Mouse (Mus musculus): ENCODE measurements at regions not wholly inside any gene's neighbourhood (a gene's known extent, or its start where the extent isn't known, plus 50 kb on each side); places are given as distances from the start of the nearest gene placed in this dataset.

DNA sequence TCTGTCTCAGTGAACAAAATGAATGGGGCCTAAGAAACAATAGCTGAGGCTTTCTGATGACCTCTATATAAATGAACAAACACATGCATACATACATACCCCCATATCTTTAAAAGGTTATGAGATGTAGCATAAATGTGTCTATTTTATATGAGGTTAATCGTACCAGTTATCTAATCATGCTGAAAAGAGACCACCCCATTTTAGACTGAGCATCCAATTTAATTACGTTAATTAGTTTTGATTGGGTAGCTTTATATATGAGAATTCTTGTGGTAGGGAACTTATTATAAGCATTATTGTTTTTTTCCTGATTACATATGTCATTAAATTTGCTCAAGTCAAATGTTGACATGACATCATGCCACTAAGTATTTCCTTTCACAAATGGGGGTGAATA lies 728.0 kb downstream of the Epha4 start:
- no peak for DNase-seq

DNA sequence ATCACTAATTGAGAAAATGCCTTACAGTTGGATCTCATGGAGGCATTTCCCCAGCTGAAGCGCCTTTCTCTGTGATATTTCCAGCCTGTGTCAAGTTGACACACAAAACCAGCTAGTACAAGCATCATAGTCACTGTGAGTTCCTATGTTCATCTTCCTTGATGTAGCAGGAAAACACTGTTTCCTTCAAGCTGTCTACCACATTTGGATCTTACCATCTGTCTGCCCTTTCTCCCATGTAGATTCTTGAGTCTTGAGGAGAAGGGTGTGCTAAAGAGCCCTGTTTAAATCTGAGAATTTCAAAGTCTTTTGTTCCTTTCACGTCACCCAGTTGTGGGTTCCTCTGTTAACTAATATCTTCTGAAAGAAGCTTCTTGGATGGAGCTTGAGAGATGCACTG lies 721.5 kb downstream of the Epha4 start:
- peak; percentile 9 for DNase-seq

DNA sequence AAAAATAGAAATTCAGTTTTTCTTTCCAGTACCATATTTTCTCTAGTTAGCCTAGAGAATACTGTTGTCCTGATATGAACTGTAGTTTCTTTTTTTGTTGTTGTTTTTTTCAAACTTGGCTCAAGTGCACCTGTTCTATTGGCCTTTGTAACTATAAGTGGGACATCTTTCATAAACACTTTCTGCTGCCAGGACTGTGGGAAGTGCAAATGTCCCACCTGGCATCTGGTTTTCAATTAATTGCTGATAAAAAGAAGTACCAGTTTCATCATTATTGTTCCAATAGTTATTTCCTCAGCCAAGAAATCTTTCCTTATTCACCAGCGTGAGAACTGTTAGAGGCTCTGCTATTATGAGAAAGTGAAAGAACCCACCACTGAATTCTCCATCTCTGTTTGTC lies 695.0 kb downstream of the Epha4 start:
- DNase-seq: peak; percentile 61

DNA sequence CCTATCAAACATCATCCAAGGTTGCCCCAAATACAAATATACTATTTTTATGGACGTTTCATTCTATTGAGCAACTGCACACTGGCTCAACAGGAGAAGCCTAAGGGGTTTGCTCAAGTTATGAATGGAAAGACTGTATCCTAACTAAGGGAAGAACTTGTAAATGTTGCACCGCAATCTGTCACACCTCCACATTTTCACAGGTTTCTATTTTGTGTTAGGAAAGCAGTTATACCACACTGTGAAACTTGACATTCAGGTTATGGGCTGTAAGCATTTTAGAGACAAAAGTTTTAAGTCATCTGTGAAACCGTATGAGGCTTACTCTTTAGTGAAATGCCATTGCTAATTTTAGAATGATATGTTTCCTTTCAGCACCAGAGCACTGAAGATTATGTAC lies 693.3 kb downstream of the Epha4 start:
- DNase-seq: peak; percentile 67

DNA sequence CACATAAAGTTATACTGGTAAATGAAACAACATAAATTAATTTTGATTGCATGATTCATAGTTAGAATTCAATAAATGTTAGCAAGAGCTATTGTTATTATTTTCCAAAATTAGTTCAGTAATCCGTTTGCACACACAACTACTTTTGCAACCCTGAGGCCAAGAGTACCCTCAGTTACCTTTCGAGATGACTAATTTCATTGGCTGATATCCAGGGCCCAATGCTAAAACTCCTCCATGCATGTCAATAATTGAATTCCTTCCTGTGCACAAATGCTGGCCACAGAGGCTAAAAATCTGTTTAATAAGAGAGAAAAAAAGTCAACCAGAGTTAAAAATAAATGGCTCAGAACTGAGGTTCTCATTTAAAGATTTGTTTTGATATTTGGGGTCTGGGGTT lies 685.2 kb downstream of the Epha4 start:
- no peak for DNase-seq

DNA sequence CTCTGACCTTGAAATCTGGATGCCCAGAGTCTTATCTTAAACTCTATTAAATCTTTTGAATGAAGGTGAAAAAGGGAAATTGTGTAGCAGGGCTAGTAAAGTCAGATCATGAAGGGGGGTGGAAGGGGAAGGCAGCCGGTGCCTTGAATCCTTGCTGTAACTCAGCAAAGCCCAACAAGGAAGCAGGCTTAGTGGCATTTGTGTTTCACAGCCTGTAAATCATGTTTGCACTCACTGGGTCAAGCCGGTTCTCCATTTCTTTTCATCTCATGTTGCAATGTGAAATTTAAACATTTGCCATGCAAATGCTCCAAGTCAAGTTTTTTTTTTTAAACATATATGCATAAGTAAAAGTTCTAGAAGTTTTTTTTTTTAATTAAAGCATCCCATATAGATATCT lies 682.6 kb downstream of the Epha4 start:
- DNase-seq: no peak

DNA sequence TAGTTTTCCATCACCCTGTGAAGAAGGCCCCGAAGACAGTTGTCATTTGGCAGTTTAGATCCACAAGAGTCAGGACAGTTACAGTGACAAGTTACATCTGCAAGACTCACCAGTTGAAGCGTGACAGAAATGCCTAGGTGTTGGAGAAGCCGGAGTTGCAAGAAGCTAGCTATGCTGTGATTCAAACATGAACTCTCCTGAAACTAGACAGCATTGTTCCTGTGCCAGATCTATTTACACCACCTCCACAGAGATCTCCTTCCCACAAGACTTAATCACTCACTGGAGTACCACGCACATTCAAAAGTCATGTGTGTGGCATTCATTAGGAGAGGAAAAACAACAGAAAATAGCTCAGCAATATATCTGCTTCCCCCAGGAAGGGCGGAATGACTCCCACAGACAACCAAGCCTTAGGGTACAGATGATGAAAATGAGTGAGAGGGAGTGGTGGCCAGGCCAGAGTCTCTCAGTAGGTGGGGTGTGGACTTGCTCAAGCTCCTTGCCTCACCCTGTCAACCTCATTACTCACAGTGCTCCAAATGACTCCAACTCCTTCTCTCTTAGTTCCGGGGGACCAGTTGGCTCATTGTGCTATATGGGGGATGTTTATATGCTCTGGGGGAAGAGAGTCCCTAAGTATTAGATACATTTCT lies 679.7 kb downstream of the Epha4 start:
- DNase-seq: peak; percentile 34

DNA sequence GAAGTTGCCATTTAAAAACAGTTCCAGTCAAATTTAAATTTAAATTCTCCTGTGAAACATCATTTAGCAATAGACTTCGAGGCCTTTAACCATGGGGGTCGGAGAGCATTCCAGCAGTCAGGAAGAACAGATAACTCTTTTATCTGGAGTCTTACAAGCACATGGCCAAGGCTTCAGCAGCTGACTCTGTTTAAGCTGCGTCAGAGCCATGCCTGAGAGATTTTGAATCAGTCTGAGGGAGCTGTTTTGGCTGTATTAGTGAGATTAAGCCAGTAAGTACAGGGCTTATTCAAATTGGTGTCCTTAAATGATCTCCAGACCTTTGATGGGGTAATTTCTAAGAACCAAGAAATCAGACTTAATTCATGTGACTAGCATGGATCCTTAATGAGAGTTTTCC lies 665.5 kb downstream of the Epha4 start:
- no peak for DNase-seq

DNA sequence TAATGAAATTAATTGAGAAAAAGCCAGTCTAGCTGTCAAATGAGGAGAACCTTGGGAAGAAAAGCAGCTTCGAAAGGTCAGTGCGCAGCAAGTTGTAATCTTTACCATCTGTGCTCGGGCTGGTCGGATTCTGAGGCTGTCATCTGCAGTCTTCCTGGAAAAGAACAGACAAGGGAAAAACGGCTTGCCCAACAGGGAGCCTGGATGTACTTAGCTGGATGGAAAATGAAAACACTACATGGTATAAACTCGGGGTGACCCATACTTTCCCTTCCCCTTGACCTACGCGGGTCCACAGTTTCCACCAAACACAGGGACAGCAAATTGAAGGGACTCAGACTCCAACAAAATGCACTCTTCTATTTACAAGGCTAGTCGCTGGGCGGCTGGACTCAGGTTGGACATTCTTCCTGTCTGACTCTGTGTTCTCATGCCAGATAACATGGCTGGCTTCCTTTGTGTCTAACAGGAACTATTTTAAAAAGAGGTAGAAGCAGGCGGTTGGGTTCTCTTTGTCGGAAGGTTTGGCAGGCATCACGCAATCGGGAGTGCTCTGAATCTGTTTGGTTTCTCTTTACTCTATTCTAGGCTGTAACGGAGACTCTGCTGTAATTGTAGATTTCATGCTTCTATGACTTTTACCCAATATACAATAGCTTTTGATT lies 648.5 kb downstream of the Epha4 start:
- DNase-seq: peak; percentile 12

DNA sequence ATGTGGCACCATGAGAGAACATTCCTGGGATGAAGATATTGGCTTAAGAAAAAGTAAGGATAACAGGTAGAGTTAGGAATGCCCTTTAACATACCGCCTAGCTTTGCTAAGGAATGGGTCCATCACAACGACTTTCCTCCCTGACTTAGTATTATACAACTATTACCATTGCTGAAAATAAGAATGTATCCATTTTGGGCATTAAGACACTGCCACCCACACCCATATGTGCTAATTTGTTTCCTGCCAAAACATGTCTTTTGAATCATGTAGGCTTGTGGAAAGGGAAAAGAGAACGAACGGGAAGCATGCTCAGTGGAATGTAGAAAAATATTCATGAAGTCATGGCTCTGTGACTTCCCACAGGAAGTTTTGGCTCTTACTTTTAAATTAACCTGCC lies 641.7 kb downstream of the Epha4 start:
- peak; percentile 80 for DNase-seq

DNA sequence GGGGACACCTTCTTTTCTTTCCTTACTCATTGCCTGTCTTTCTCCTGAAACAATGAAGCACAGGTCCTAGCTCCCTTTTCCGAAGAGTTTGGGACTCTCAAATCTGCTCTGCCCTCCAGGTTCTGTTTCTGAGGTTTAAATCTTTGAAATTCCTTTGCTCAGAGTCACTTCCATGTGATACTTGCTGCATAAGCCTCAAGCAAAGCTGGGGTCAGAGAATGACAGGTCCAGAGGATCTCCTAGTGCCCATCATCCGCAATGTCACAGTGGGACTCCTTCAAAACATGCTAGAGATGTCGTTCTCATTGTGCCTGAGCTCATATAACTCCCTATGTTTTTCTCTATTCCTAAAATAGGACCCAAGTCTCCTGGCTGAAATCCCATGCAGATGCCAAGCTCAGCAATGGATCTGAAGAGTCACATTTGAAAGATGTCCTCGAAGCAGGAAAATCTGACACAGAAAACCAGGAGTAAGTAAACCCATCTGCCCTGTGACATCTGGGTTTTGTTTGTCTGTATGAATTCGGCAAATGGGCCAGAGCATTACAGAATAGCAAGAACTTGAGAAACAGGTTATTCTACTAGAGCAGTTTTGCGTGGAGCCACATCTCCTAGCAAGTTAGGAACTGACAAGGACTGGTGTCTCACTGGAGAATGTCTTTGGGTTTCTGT lies 634.6 kb downstream of the Epha4 start:
- no peak for DNase-seq

DNA sequence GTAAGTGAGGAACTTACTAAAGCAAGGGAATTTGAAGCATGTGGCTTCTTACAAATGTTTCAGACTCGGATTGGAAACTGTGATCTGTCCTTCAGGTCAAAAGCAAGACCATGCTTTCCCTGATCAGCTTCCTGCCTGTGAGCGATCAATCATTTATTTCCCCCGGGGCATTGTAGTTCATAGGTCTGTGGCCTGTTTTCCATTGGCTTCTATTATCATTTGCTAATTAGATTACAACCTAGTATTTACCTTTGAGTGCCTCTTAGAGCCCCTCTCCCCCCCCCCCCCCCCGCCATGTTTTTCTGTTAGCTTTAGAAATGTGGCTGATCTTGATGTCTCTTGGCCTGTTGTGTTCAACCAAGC lies 634.1 kb downstream of the Epha4 start:
- no peak for DNase-seq

DNA sequence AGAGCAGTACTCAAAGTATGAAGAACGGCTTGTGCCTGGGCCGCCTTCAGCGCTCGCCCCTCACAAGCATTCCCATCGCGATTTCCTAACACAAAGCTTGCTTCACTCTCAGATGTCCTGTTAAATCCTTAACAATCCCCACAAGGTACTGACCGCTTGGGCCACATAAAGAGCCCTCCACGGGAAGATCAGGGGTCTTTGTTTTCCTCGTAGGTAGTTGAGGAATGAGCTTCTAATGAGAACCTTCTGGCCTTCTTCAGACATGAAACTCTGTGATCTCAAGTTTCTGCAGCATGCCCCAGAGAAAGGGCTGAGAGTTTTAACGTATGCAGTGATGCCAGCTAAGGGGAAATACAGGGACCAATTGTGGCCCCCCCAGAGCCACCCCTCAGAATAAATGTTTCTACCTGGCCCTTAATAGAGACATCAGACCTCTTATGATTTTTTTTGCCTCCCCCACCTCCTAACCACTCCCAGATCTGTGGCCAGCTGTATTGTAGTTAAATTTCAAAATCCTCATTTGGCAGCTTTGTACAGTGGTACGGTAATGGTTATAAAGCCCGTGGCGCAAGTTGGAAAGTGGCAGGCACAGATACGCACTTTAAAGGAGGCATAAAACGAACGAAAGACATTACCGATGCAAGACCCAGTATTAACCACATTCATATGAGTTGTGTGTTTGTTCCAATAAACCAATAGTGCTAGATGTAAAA lies 618.6 kb downstream of the Epha4 start:
- no peak for DNase-seq

DNA sequence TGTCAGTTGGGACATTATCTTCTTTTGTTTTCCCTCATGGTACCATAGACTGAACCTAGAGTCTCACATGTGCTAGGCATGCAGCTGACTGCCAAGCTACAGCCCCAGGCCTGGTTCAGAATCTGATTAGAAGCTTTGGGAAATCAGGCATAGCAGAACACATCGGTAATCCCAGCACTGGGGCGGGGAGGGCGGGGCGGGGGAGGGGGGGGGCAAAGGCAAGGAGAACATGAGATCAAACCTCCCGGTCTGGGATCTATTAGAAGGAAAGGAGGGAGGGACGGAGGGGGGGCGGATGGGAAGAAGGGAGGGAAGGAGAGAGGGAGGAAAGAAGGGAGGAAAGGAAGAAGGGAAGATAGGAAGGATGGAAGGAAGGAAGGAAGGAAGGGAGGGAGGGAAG lies 617.5 kb downstream of the Epha4 start:
- no peak for DNase-seq

DNA sequence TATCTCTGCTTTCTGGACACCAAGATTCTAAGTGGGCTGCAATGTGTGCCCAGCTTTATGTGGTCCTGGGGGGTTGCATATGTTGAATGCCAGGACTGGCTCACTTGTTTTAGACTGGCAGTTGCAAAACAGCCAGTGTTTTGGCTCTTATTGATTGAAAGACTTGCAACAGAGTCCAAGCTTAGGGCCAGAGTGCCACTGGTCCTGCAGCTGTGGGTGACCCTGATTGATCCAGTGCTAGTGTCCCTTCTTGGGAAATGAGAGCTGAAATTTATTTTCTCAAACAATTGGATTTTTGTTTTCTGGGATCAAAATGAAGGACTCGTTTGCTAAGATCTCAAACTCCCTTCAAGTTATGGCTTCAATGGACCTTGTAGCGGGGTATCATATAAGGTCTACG lies 603.4 kb downstream of the Epha4 start:
- no peak for DNase-seq

DNA sequence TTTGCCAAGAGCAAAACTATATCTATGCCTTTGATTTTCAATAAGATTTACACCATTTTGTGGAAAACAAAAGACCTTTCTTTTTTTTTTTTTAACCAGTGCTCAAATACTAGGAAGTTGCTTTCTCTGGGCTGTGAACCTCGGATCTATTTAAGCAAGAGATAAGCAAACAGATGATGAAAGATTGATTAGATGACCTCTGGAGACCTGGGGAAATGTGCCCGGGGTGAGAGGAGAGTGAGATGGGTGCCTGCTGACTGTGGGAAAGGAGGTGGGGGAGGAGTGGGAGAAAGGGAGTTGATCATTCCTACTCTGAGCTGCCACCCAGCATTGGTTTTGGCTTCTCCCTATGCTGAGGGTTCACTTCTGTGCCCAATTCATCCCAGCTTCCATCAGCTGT lies 595.3 kb downstream of the Epha4 start:
- no peak for DNase-seq

DNA sequence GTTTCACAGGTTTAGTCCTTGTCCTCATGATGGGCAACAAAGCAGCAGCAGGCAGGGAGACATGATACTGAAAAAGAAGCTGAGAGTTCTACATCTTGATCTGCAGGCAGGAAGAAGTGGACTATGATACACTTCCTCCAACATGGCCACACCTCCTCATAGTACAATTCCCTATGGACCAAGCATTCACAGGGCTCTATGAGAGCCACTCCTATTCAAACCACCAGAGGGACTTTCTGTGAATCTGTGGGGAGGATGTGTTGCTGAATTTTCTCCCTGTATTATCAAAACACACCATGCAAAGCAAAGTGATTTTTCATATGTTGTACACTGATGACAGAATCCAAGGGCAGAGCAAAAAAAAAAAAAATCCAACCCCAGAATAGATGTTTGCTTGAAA lies 594.3 kb downstream of the Epha4 start:
- DNase-seq: no peak

DNA sequence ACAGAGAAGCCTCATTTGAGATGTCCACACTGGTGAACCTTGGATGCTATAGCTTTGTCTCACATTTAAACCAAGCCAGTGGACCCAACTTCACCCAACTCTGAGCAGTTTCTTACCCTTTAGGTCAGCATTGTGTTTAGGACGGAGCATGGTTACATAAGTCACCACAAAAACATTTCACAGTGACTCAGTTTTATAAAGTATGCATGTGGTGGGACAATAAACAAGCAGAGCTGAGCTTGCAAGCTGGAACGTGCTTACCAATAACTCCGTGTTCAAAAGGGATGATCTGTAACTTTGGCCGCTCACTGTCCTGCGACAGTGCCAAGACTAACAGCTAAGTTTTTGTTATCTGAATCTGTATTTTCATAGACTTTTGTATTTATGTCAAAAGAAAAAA lies 587.8 kb downstream of the Epha4 start:
- no peak for DNase-seq

DNA sequence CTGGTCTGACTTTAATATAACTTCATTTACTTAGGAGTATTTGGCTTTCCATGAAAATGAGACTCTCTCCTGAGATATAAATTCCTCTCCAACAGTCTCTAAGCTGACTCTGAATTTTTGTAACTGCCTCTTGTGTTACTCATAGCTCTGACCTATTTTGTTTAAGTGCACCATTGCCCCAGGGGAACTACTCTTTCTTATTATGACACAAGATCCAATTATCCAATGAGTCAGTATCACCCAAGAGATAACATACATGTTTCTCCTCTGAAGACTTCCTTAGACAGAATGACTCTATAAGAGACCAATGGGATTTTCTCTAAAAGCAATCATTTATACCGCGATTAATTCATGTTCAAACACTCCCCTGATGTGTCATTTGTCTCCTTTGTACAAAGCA lies 586.9 kb downstream of the Epha4 start:
- no peak for DNase-seq

DNA sequence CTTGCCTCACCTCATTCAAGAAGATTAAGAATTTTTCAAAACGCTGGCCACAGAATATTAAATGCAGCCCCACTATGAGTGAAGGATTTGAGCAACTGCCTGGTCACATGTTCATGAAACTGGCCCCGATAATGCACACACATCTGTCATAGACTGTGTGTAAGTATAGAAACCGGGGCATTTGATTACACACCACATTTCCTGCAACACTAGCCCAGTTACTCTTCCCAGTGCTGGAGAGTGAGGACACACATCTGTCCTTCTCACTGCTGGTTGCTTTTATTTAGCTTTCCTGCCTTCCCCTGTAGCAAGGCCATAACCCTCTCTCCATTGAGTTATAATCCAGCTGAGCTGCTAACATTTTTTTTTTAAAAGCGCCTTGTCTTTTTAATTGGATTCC lies 581.4 kb downstream of the Epha4 start:
- DNase-seq: no peak

DNA sequence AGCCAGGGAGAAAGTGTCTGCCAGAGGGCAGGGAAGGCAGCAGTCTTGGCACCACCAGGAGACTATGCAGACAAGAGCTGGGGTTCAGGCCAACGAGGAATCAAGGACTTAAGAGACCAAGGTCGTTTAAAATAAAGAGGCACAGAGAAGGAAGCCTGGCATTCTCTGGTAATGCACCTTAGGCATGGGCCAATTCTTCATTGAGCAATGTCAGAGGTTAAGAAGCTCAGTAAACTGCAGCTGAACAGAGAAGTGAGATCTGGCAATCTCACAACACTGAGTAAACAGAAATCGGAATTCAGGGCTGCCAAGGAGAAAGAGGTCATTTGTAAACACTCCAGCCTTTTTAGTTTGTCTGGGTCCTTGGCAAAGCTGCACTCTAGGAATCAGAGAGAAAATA lies 572.2 kb downstream of the Epha4 start:
- DNase-seq: peak; percentile 22

DNA sequence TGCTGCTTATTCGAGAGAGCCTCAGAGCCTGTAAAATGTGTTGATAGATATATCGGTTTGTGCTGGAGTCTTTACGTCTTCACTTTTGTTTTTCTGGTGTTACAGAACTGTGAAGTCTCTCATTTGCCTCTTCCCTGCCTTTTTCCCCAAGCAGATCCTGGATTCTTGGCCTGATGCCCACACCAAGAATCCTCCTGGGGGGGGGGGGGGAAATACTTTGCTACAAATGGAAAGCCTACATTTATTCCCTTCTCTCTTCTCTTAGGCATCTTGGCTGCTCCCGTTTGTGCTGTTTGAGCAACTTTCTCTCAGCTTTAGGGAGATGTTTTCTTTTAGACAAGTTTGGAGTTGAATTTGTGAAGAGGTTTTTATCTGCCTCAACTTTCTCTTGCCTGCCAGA lies 570.8 kb downstream of the Epha4 start:
- no peak for DNase-seq

DNA sequence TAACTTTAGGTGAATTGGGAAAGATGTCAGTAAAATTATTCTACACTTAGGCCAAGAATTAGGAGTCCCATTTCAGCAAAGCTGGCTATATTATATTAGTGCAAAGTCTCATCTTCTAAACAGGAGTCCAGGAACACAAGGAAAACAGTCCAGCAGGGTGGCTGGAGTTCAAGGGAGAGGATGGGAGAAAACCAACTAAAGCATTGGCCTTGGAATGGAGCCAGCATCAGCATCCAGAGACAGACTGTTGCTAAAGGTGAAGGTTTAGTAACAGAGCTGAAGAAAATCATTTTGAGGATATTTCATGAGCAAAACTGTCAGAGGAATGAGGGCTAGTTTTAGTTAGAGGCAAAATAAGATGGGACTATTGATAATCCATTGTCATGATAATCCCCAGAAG lies 559.9 kb downstream of the Epha4 start:
- no peak for DNase-seq

DNA sequence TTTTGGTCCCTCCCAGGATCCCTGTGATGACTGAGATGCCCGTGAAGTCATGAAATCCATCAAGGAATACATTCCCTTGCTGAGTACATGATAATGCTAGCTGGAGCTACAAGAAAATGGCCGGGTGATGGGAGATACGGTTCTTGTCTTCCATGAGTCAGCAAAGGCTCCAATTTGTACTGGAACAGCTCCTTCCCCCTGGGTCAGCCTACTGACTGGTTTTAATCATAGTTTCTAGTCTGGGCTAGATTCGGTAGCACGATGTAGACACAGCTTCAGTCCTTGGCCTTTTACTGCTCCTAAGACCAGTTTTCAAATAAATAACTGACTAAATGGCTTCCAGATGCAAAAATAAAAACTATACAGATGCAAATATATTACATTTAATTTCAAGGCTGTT lies 557.5 kb downstream of the Epha4 start:
- no peak for DNase-seq
